ENCODE assay signal across 7 mouse cellular contexts in the genomic region with DNA sequence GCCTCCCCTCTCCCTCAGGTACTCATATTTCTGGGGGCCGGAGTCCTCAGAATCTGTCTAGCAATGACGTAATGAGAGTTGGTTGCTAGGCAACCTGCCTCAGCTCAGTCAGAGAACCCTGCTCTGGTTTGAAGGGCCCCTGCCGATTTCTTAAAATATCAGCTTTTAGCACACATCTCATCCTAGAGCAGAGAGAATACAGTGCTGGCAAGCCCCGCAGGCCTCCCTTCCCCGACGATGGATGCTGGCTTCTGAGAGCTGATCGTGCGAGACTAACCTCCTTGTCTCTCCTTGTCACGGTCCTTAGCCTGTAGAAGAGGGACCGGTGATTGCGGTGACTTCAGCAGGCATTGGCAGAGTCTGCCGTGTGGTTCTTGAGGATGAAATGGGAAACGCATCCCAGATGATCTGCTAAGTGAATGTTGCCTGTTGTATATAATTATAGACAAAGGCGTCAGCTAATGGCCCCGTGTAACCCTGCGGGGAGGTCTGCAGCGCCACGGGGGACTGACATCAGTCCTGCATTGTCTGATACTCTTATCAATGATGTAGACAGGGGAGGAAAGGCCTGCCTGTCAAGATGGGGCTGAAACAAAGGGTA.
A peak's percentile ranks its signal among the peaks of the same experiment; 100 is the strongest.
DNase-seq lines count a peak whose midpoint lies in the region; ATAC-seq and TF ChIP-seq lines count a peak whose summit lies in the region.

No protein-coding gene starts in this region.

- TF ChIP-seq CTCF in cortical plate, adult 2 months (IDR thresholded peaks at IDR 0.05; ENCODE audit: extremely low read depth, insufficient read depth, low read length): no peak

- H3K4me2 ChIP-seq in forebrain, embryonic 14.5 days (ENCODE audit: low read length): peak overlapping the region; percentile 24

- TF ChIP-seq POLR2A in cortical plate, adult 2 months (IDR thresholded peaks at IDR 0.05; ENCODE audit: extremely low read depth, insufficient read depth, low read length): peak; percentile 55; the same call in 1 of the 2 replicates

- no peaks in the 10 kb centered on the region for H3K27me3 ChIP-seq in forebrain, embryonic 14.5 days (replicated peaks; ENCODE audit: control insufficient read depth, insufficient read depth, low read length)

- H3K4me1 ChIP-seq in cortical plate, adult 2 months (ENCODE audit: control insufficient read depth, insufficient read depth, low read length): peaks cover 11% of the 10 kb centered on the region
- H3K4me1 ChIP-seq in forebrain, embryonic 14.5 days (ENCODE audit: control insufficient read depth, insufficient read depth, low read length): peaks cover 52% of the 10 kb centered on the region

- H3K9ac ChIP-seq in forebrain, embryonic 14.5 days (ENCODE audit: low read length): peak overlapping the region; percentile 29

- peak; percentile 32 for ATAC-seq in forebrain, embryonic 14.5 days

- no peaks in the 10 kb centered on the region for H3K36me3 ChIP-seq in forebrain, embryonic 14.5 days (ENCODE audit: control insufficient read depth, insufficient read depth, low read length)

- H3K9me3 ChIP-seq in forebrain, embryonic 14.5 days (replicated peaks; ENCODE audit: control insufficient read depth, low read length): no peaks in the 10 kb centered on the region

- H3K27ac ChIP-seq in cortical plate, adult 2 months (ENCODE audit: insufficient read depth, low read length): peak overlapping the region; percentile 15
- H3K27ac ChIP-seq in forebrain, embryonic 14.5 days (ENCODE audit: low read depth, low read length): peak overlapping the region; percentile 94

- H3K4me3 ChIP-seq in cortical plate, adult 2 months (ENCODE audit: insufficient read depth, low read length): no peak overlapping the region
- no peak overlapping the region for H3K4me3 ChIP-seq in forebrain, embryonic 14.5 days (ENCODE audit: low read depth, low read length)

- peak; percentile 93 for DNase-seq in forebrain, embryonic 14.5 days (ENCODE audit: low spot score)
- DNase-seq in layer of hippocampus, postnatal 14 days (ENCODE audit: low spot score in 2 of 2): peak; percentile 54 to 71
- peak; percentile 56 for DNase-seq in neural tube, embryonic 10.5 days (ENCODE audit: extremely low spot score, low spot score)
- no peak for DNase-seq in adrenal gland, postnatal 14 days
- DNase-seq in gastrocnemius, postnatal 25 days: no peak
- DNase-seq in B cell, adult 2 months: no peak

- 3% methylated on average over 18 of the region's 18 CpGs for WGBS in forebrain, embryonic 14.5 days

Comparison
In these comparisons a context has a peak if more than half of its experiments do, and no peak if none do; other contexts are left out.
1. DNase-seq: peak in forebrain, embryonic 14.5 days (single experiment), layer of hippocampus, postnatal 14 days (2 of 2) and neural tube, embryonic 10.5 days (single experiment); none in adrenal gland, postnatal 14 days (single experiment), gastrocnemius, postnatal 25 days (single experiment) and B cell, adult 2 months (0 of 2).